Mouse (Mus musculus) kidney, embryonic 14.5 days (tissue): ENCODE data around the gene Slc6a20a. TPM values are rescaled to one million over a fixed set of nuclear protein-coding genes. Genes with fewer than 3 reads are reported as not detected.

Source experiments
- ATAC-seq: fragments of 200-750 bp; cut with Nextera tagmentation; 2 replicates; pipeline ENCODE4 v1.8.0; 2017; ENCODE audit warnings: moderate number of reproducible peaks, mild to moderate bottlenecking, moderate TSS enrichment, moderate library complexity; ENCODE audit not compliant: low FRiP score, low TSS enrichment
- H3K27ac ChIP-seq: fragments of 300-500 bp; sonication (generic); 2 replicates; pipeline ENCODE4 v1.5.1; 2014; ENCODE audit warnings: low read depth, mild to moderate bottlenecking, low read length, moderate library complexity, mixed read lengths
- H3K27me3 ChIP-seq: fragments of 300-500 bp; sonication (generic); 2 replicates; pipeline ENCODE4 v1.6.1; 2014; ENCODE audit warnings: mild to moderate bottlenecking, low read length; ENCODE audit not compliant: control insufficient read depth, insufficient read depth
- H3K36me3 ChIP-seq: fragments of 300-500 bp; sonication (generic); 2 replicates; pipeline ENCODE4 v1.6.1; 2014; ENCODE audit warnings: low read length, mixed read lengths; ENCODE audit not compliant: control insufficient read depth, insufficient read depth
- H3K4me1 ChIP-seq: fragments of 300-500 bp; sonication (generic); 2 replicates; pipeline ENCODE4 v1.6.1; 2014; ENCODE audit warnings: low read length, mixed read lengths; ENCODE audit not compliant: control insufficient read depth, insufficient read depth
- H3K4me2 ChIP-seq: fragments of 300-500 bp; sonication (generic); replicated peaks from 2 replicates; pipeline ENCODE4 v1.6.1; 2014; ENCODE audit warnings: low read depth, mild to moderate bottlenecking, low read length
- H3K4me3 ChIP-seq: fragments of 300-500 bp; sonication (generic); 2 replicates; pipeline ENCODE4 v1.5.1; 2014; ENCODE audit warnings: mild to moderate bottlenecking, low read length
- H3K9ac ChIP-seq: fragments of 300-500 bp; sonication (generic); 2 replicates; pipeline ENCODE4 v1.6.1; 2014; ENCODE audit warnings: low read depth, mild to moderate bottlenecking, low read length, moderate library complexity
- H3K9me3 ChIP-seq: fragments of 300-500 bp; sonication (generic); 2 replicates; pipeline ENCODE4 v1.6.1; 2016; ENCODE audit warnings: low read length; ENCODE audit not compliant: control insufficient read depth
- WGBS: fragments of 180-500 bp; shearing (Covaris S2); extraction: QIAGEN DNeasy Blood & Tissue Kit; methylation state at CpG from one replicate; pipeline ENCODE4 v1.1.7; 2014; 5-methylcytosine and 5-hydroxymethylcytosine counted together
- polyA plus RNA-seq: library from polyadenylated mRNA; unstranded; fragments of >200 nt; fragmentation: Nextera tagmentation; extraction: Ambion mirVana; gene quantifications from 2 replicates; pipeline ENCODE4 v1.2.1, GENCODE M21; 2014

Slc6a20a gene
- 0.10 and 0.88 TPM in 2 replicates for polyA plus RNA-seq

- Histone ChIP-seq H3K9me3 (no peaks in the 10 kb centered on the region), H3K4me1 (peaks cover 8% of the 10 kb centered on the region; the same call in 1 of the 2 replicates), H3K4me2 (peak within 1 kb of the TSS; percentile 77), H3K36me3 (no peaks in the 10 kb centered on the region), H3K4me3 (peak within 1 kb of the TSS; percentile 43), H3K27ac (no peak within 1 kb of the TSS), H3K27me3 (peaks cover 36% of the 10 kb centered on the region), H3K9ac (peak within 1 kb of the TSS; percentile 29; the same call in 1 of the 2 replicates)
- peak; percentile 84 for ATAC-seq
- WGBS, result 2% methylated on average over 69 of the region's 73 CpGs
These were observed at the start of gene Slc6a20a, which contains the start of gene Ccr9 for GRCm38 (mm10) chr9:123678327-123679105. Slc6a20a (minus strand) TSS chr9:123678885. Ccr9 (plus strand) TSS chr9:123678439.

GRCm38 (mm10) chr9:123722737-123723493 lies 44.2 kb upstream of the Slc6a20a start:
- no peaks in the 10 kb centered on the region for H3K27me3 ChIP-seq
- no peak overlapping the region for H3K4me2 ChIP-seq
- H3K9ac ChIP-seq, result no peak overlapping the region
- no peaks in the 10 kb centered on the region for H3K4me1 ChIP-seq
- H3K4me3 ChIP-seq, result no peak overlapping the region
- ATAC-seq, result no peak
- H3K27ac ChIP-seq, result no peak overlapping the region
- WGBS, result 76% methylated on average over 2 of the region's 2 CpGs
- no peaks in the 10 kb centered on the region for H3K9me3 ChIP-seq
- H3K36me3 ChIP-seq, result no peaks in the 10 kb centered on the region

- peak within 1 kb of the TSS; percentile 80 for H3K9ac ChIP-seq
- 0 out of 2 replicates have a peak, but pooled peaks cover 3% of the 10 kb centered on the region for H3K4me1 ChIP-seq
- under 1% methylated on average over 55 of the region's 55 CpGs for WGBS
- peaks cover under 1% of the 10 kb centered on the region; the same call in 1 of the 2 replicates for H3K36me3 ChIP-seq
- peak within 1 kb of the TSS; percentile 94 for H3K4me3 ChIP-seq
- no peaks in the 10 kb centered on the region for H3K9me3 ChIP-seq
- H3K27ac ChIP-seq, result 0 out of 2 replicates have a peak within 1 kb of the TSS, but pooled peaks have one; percentile 42
- ATAC-seq, result peak; percentile 100
- H3K4me2 ChIP-seq, result peak within 1 kb of the TSS; percentile 72
- no peaks in the 10 kb centered on the region for H3K27me3 ChIP-seq
These were observed 38.7 kb upstream of the Slc6a20a start, which contains the start of gene Lztfl1 for GRCm38 (mm10) chr9:123717186-123718008. Lztfl1 (minus strand) TSS chr9:123717697.

GRCm38 (mm10) chr9:123716301-123716700 lies 37.6 kb upstream of the Slc6a20a start:
- H3K4me2 ChIP-seq, result peak overlapping the region; percentile 64; the same call in 1 of the 2 replicates
- H3K27ac ChIP-seq, result no peak overlapping the region
- no peaks in the 10 kb centered on the region for H3K9me3 ChIP-seq
- no peak overlapping the region; the same call in 1 of the 2 replicates for H3K9ac ChIP-seq
- peaks cover 9% of the 10 kb centered on the region for H3K36me3 ChIP-seq
- no peak for ATAC-seq
- WGBS, result 32% methylated on average over 3 of the region's 3 CpGs
- 0 out of 2 replicates have a peak, but pooled peaks cover 3% of the 10 kb centered on the region for H3K4me1 ChIP-seq
- peak overlapping the region; percentile 94; the same call in 1 of the 2 replicates for H3K4me3 ChIP-seq
- no peaks in the 10 kb centered on the region for H3K27me3 ChIP-seq

- Histone ChIP-seq H3K36me3 (peaks cover 28% of the 10 kb centered on the region), H3K9ac (no peak overlapping the region), H3K4me2 (no peak overlapping the region), H3K27ac (no peak overlapping the region), H3K9me3 (no peaks in the 10 kb centered on the region), H3K4me1 (0 out of 2 replicates have a peak, but pooled peaks cover 3% of the 10 kb centered on the region), H3K4me3 (no peak overlapping the region), H3K27me3 (no peaks in the 10 kb centered on the region)
- 90% methylated on average over 2 of the region's 2 CpGs for WGBS
- no peak for ATAC-seq
These were observed 34.4 kb upstream of the Slc6a20a start for GRCm38 (mm10) chr9:123713111-123713510.

GRCm38 (mm10) chr9:123709226-123709625 lies 30.5 kb upstream of the Slc6a20a start:
- WGBS, result 59% methylated on average over 2 of the region's 2 CpGs

GRCm38 (mm10) chr9:123701822-123702221 lies 23.1 kb upstream of the Slc6a20a start:
- Histone ChIP-seq H3K4me3 (no peak overlapping the region), H3K27me3 (no peaks in the 10 kb centered on the region), H3K9me3 (no peaks in the 10 kb centered on the region), H3K36me3 (peaks cover 41% of the 10 kb centered on the region), H3K9ac (no peak overlapping the region), H3K4me1 (no peaks in the 10 kb centered on the region), H3K4me2 (no peak overlapping the region), H3K27ac (no peak overlapping the region)
- ATAC-seq, result no peak
- 88% methylated on average over 5 of the region's 5 CpGs for WGBS

More at GRCm38 (mm10) chr9:123709226-123709625, 30.5 kb upstream of the Slc6a20a start:
- no peak for ATAC-seq
- no peak overlapping the region for H3K4me3 ChIP-seq
- H3K4me1 ChIP-seq, result no peaks in the 10 kb centered on the region
- H3K36me3 ChIP-seq, result peaks cover 46% of the 10 kb centered on the region
- no peaks in the 10 kb centered on the region for H3K9me3 ChIP-seq
- no peak overlapping the region for H3K9ac ChIP-seq
- no peak overlapping the region for H3K27ac ChIP-seq
- no peaks in the 10 kb centered on the region for H3K27me3 ChIP-seq
- no peak overlapping the region for H3K4me2 ChIP-seq

- WGBS, result 81% methylated on average over 3 of the region's 3 CpGs
- Histone ChIP-seq H3K27me3 (no peaks in the 10 kb centered on the region), H3K4me1 (no peaks in the 10 kb centered on the region), H3K4me2 (no peak overlapping the region), H3K9me3 (no peaks in the 10 kb centered on the region), H3K9ac (no peak overlapping the region), H3K4me3 (no peak overlapping the region), H3K36me3 (peaks cover 18% of the 10 kb centered on the region), H3K27ac (no peak overlapping the region)
- no peak for ATAC-seq
These were observed 17.1 kb upstream of the Slc6a20a start for GRCm38 (mm10) chr9:123695634-123696302.
